Mouse (Mus musculus): ENCODE data around the gene Tmem262. TPM values are rescaled to one million over a fixed set of nuclear protein-coding genes. Genes with fewer than 3 reads are reported as not detected.

The Tmem262 gene
- total and polyA plus RNA-seq, 3 experiments: 0.18 TPM; not detected in 2

DNA sequence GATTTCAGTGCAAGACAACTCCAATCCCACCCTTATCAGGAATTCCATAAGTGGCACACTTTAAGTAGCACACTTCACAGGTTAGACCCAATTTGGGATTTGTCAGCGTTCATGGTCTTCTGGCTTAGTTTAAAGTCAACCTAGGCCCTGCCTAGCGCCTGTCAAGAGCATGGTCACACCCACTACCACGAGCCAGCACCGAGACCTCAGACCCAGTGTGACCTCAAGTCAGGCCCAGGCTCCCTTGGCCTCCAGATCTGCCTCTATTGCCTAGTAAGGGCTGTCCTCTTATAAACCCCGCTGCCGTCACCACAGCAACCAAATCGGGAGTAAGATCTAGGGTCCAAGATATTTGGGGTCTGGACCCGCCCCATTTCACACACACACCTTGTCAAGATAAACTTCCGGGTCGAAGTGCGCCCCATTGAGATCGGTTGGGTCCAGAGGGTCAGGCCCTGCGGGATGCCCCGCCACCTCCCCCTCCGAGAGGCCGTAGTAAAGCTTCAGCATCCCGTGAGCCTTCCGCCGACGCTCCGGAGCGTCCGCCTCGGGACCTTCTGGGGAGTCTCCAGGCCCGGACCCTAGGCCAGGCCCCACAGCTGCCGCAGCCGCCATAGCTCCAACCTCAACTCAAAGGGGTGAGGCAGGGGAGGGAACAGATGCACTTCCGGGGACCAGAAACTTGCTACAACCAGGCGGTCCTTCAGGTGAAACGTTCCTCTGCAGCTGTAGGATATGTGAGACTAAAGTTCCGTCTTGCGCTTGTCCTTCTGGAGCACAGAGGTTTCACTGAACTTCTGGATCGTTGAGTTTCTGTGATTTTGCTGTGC is 3.1 kb upstream of the Tmem262 start, which contains the start of gene Vps51 (continued):
- TF ChIP-seq BHLHE40 (IDR thresholded peaks at IDR 0.05; ENCODE audit: borderline replicate concordance, low read depth, low read length): no peak
- TF ChIP-seq MEF2A (IDR thresholded peaks at IDR 0.05; ENCODE audit: extremely low read depth, insufficient replicate concordance, low read depth, low read length, poor library complexity, severe bottlenecking): 0 out of 2 replicates have a peak, but pooled peaks have one; percentile 36
- TF ChIP-seq POLR2A (IDR thresholded peaks at IDR 0.05; ENCODE audit: control insufficient read depth in 1 of 2, insufficient read depth in 1 of 2, low read depth in 1 of 2, low read length in 2 of 2, poor library complexity in 1 of 2): peak; percentile 62 to 76; a peak in 3 of 4 replicates
- TF ChIP-seq CHD1 (IDR thresholded peaks at IDR 0.05; ENCODE audit: low read depth, low read length): no peak

- H3K9me3 ChIP-seq (replicated peaks; ENCODE audit: insufficient read depth, low read length): no peaks in the 10 kb centered on the region
- no peaks in the 10 kb centered on the region for H3K27me3 ChIP-seq (ENCODE audit: control insufficient read depth in 1 of 2, insufficient read depth in 2 of 2, low read length in 2 of 2)
- H3K36me3 ChIP-seq (ENCODE audit: control insufficient read depth in 1 of 2, insufficient read depth in 2 of 2, low read length in 2 of 2): peaks cover 0 to 9% of the 10 kb centered on the region in 2 experiments
- no peak for DNase-seq (ENCODE audit: low read depth, low spot score)
- peaks cover 22% of the 10 kb centered on the region for H3K79me2 ChIP-seq (ENCODE audit: control insufficient read depth, insufficient read depth, low read length, poor library complexity)
- TF ChIP-seq SIN3A (IDR thresholded peaks at IDR 0.05; ENCODE audit: low read length) (no peak), ZMIZ1 (IDR thresholded peaks at IDR 0.05; ENCODE audit: low read depth, low read length) (no peak), TBP (IDR thresholded peaks at IDR 0.05; ENCODE audit: low read depth, low read length) (no peak), CTCF (IDR thresholded peaks at IDR 0.05 in 2 of 3, conservative IDR thresholded peaks at IDR 0.05 in 1 of 3; ENCODE audit: control insufficient read depth in 1 of 3, insufficient read depth in 1 of 3, low read depth in 2 of 3, low read length in 3 of 3, poor library complexity in 1 of 3, severe bottlenecking in 1 of 3) (no peak)
- no peak within 1 kb of the TSS for H3K27ac ChIP-seq (ENCODE audit: control insufficient read depth, low read depth, low read length)
- H3K4me1 ChIP-seq (ENCODE audit: control insufficient read depth in 1 of 2, insufficient read depth in 2 of 2, low read length in 2 of 2): peaks cover 0 to 5% of the 10 kb centered on the region in 2 experiments; a peak in 2 of 4 replicates
- H3K9ac ChIP-seq (ENCODE audit: control insufficient read depth, low read depth, low read length, poor library complexity, severe bottlenecking): no peak within 1 kb of the TSS
- H3K4me3 ChIP-seq (ENCODE audit: control insufficient read depth in 1 of 2, insufficient read depth in 1 of 2, low read depth in 2 of 2, low read length in 2 of 2): no peak within 1 kb of the TSS
These were observed 2.3 kb downstream of the Tmem262 start, which contains the start of gene Gm28374 for GRCm38 (mm10) chr19:6082156-6082555. Gm28374 (minus strand) TSS chr19:6082256.

- Histone ChIP-seq H3K79me2 (ENCODE audit: control insufficient read depth, insufficient read depth, low read length, poor library complexity) (peaks cover 33% of the 10 kb centered on the region), H3K27ac (ENCODE audit: control insufficient read depth, low read depth, low read length) (peak within 1 kb of the TSS; percentile 80), H3K4me3 (ENCODE audit: control insufficient read depth in 1 of 2, insufficient read depth in 1 of 2, low read depth in 2 of 2, low read length in 2 of 2) (peak within 1 kb of the TSS; percentile 76 to 82), H3K9ac (ENCODE audit: control insufficient read depth, low read depth, low read length, poor library complexity, severe bottlenecking) (peak within 1 kb of the TSS; percentile 90), H3K9me3 (replicated peaks; ENCODE audit: insufficient read depth, low read length) (no peaks in the 10 kb centered on the region), H3K36me3 (ENCODE audit: control insufficient read depth in 1 of 2, insufficient read depth in 2 of 2, low read length in 2 of 2) (peaks cover 0 to 9% of the 10 kb centered on the region in 2 experiments), H3K27me3 (ENCODE audit: control insufficient read depth in 1 of 2, insufficient read depth in 2 of 2, low read length in 2 of 2) (no peaks in the 10 kb centered on the region), H3K4me1 (ENCODE audit: control insufficient read depth in 1 of 2, insufficient read depth in 2 of 2, low read length in 2 of 2) (peaks cover 0 to 5% of the 10 kb centered on the region in 2 experiments; a peak in 2 of 4 replicates)
- peak; percentile 99 for DNase-seq (ENCODE audit: low read depth, low spot score)
- TF ChIP-seq SIN3A (IDR thresholded peaks at IDR 0.05; ENCODE audit: low read length) (peak; percentile 99), TBP (IDR thresholded peaks at IDR 0.05; ENCODE audit: low read depth, low read length) (peak; percentile 65; the same call in 1 of the 2 replicates), POLR2A (IDR thresholded peaks at IDR 0.05; ENCODE audit: control insufficient read depth in 1 of 2, insufficient read depth in 1 of 2, low read depth in 1 of 2, low read length in 2 of 2, poor library complexity in 1 of 2) (peak; percentile 74 to 83; a peak in 3 of 4 replicates), USF1 (IDR thresholded peaks at IDR 0.05; ENCODE audit: low read depth, low read length) (no peak), UBTF (IDR thresholded peaks at IDR 0.05; ENCODE audit: borderline replicate concordance, insufficient read depth, low read depth, low read length) (no peak), ZC3H11A (IDR thresholded peaks at IDR 0.05; ENCODE audit: low read depth, low read length) (no peak), MYC (IDR thresholded peaks at IDR 0.05; ENCODE audit: low read depth, low read length) (peak; percentile 86), E2F4 (IDR thresholded peaks at IDR 0.05; ENCODE audit: borderline replicate concordance, low read depth, low read length) (peak; percentile 98), MAX (IDR thresholded peaks at IDR 0.05; ENCODE audit: low read length) (peak; percentile 82), CTCF (IDR thresholded peaks at IDR 0.05 in 2 of 3, conservative IDR thresholded peaks at IDR 0.05 in 1 of 3; ENCODE audit: control insufficient read depth in 1 of 3, insufficient read depth in 1 of 3, low read depth in 2 of 3, low read length in 3 of 3, poor library complexity in 1 of 3, severe bottlenecking in 1 of 3) (no peak), POLR2AphosphoS2 (IDR thresholded peaks at IDR 0.05; ENCODE audit: low read length) (peak; percentile 45; the same call in 1 of the 2 replicates), MXI1 (IDR thresholded peaks at IDR 0.05; ENCODE audit: low read depth, low read length) (peak; percentile 94), TAL1 (IDR thresholded peaks at IDR 0.05; ENCODE audit: low read length) (no peak), ETS1 (IDR thresholded peaks at IDR 0.05; ENCODE audit: low read depth, low read length) (peak; percentile 81), BHLHE40 (IDR thresholded peaks at IDR 0.05; ENCODE audit: borderline replicate concordance, low read depth, low read length) (no peak), KAT2A (conservative IDR thresholded peaks at IDR 0.05; ENCODE audit: low read depth, low read length) (peak; percentile 84), EP300 (IDR thresholded peaks at IDR 0.05; ENCODE audit: low read depth in 1 of 2, low read length in 2 of 2) (no peak), RAD21 (IDR thresholded peaks at IDR 0.05; ENCODE audit: low read depth, low read length) (no peak), ZMIZ1 (IDR thresholded peaks at IDR 0.05; ENCODE audit: low read depth, low read length) (no peak), TCF12 (IDR thresholded peaks at IDR 0.05; ENCODE audit: low read depth, low read length) (peak; percentile 67), SMC3 (IDR thresholded peaks at IDR 0.05; ENCODE audit: low read depth, low read length) (no peak), NELFE (IDR thresholded peaks at IDR 0.05; ENCODE audit: low read depth, low read length) (peak; percentile 63)
These were observed 4.8 kb downstream of the Tmem262 start, which contains the start of the genes Zfpl1 and Cdca5 for GRCm38 (mm10) chr19:6084478-6085248. Zfpl1 (minus strand) TSS chr19:6084956. Cdca5 (plus strand) TSS chr19:6084983.

Measured in MEL (cell line).